Mouse (Mus musculus) adrenal gland (tissue): ENCODE measurements around the gene Slc2a8.

Experiments used
- intact Hi-C: fragments of 180-260 bp; cut with DNase I; formaldehyde crosslinking; loops from one replicate; pipeline ENCODE4 v1.15.1; 2025

Slc2a8 gene

GRCm38 (mm10) chr2:32939418-32939817, 42.5 kb downstream of the Slc2a8 start:
- intact Hi-C loops: no loop called here

- intact Hi-C loops: no loop called here
These were observed 43.1 kb downstream of the Slc2a8 start for GRCm38 (mm10) chr2:32938741-32939140.

GRCm38 (mm10) chr2:32931730-32932129, 50.2 kb downstream of the Slc2a8 start:
- intact Hi-C loops: no loop called here

- intact Hi-C loops: loop anchor here (2.0 to 10.0 kb wide), 2 partner anchors 64 to 144 kb away; partner anchors contain the start of gene Cfap157
These were observed 52.7 kb downstream of the Slc2a8 start for GRCm38 (mm10) chr2:32928947-32929829.

- intact Hi-C loops: loop anchor here (2.0 to 10.0 kb wide), 2 partner anchors 64 to 144 kb away; partner anchors contain the start of gene Cfap157
These were observed 53.5 kb downstream of the Slc2a8 start for GRCm38 (mm10) chr2:32928235-32928946.

GRCm38 (mm10) chr2:32927624-32928234, 54.2 kb downstream of the Slc2a8 start:
- intact Hi-C loops: loop anchor here (2.0 to 10.0 kb wide), 2 partner anchors 63 to 143 kb away; partner anchors contain the start of gene Cfap157

- intact Hi-C loops: loop anchor here (10.0 kb wide), 1 partner anchor 142 kb away; the partner anchor contains the start of gene Cfap157
These were observed 55.4 kb downstream of the Slc2a8 start for GRCm38 (mm10) chr2:32926330-32927075.

- intact Hi-C loops: loop anchor here (10.0 kb wide), 1 partner anchor 140 kb away; the partner anchor contains the start of gene Cfap157
These were observed 57.5 kb downstream of the Slc2a8 start for GRCm38 (mm10) chr2:32924306-32924844.

GRCm38 (mm10) chr2:32923551-32924250, 58.2 kb downstream of the Slc2a8 start:
- intact Hi-C loops: loop anchor here (10.0 kb wide), 1 partner anchor 139 kb away; the partner anchor contains the start of gene Cfap157
